Mouse (Mus musculus) G1E (cell line): ENCODE measurements around the gene 5830473C10Rik.

Source experiments
- CTCF ChIP-seq: IDR thresholded peaks from 2 replicates; pipeline ENCODE4 v1.5.1; 2012; ENCODE audit warnings: low read depth, low read length, inconsistent platforms, mixed read lengths
- GATA1 ChIP-seq: IDR thresholded peaks from 2 replicates; pipeline ENCODE4 v1.6.1; 2012; ENCODE audit warnings: borderline replicate concordance, low read length, inconsistent platforms, mixed read lengths
- GATA2 ChIP-seq: IDR thresholded peaks from 2 replicates; pipeline ENCODE4 v1.6.1; 2012; ENCODE audit warnings: low read depth, low read length, inconsistent platforms, borderline replicate concordance
- TAL1 ChIP-seq: conservative IDR thresholded peaks from 2 replicates; pipeline ENCODE4 v1.6.1; 2012; ENCODE audit warnings: low read depth, low read length, inconsistent platforms, mixed read lengths

GRCm38 (mm10) chr5:90634885-90635284 is 74.0 kb downstream of the 5830473C10Rik start:
- no peak for TF ChIP-seq CTCF
- TF ChIP-seq TAL1: no peak
- TF ChIP-seq GATA1: no peak
- TF ChIP-seq GATA2: no peak
